Mouse (Mus musculus): ENCODE measurements around the gene Dll3. TPM values are rescaled to one million over a fixed set of nuclear protein-coding genes. Genes with fewer than 3 reads are reported as not detected.

Dll3 gene
- polyA plus RNA-seq, 1 experiment from 2014 or later: 82.2 TPM

GRCm38 (mm10) chr7:28298837-28299625 lies 3.0 kb downstream of the Dll3 start:
- WGBS: 16% methylated on average over 43 of the region's 43 CpGs
- H3K36me3 ChIP-seq: no peaks in the 10 kb centered on the region
- H3K27me3 ChIP-seq (replicated peaks): peaks cover 27% of the 10 kb centered on the region
- H3K9me3 ChIP-seq: no peaks in the 10 kb centered on the region
- H3K9ac ChIP-seq: peak overlapping the region; percentile 22; the same call in 1 of the 2 replicates
- peaks cover 45% of the 10 kb centered on the region for H3K4me1 ChIP-seq
- no peak overlapping the region for H3K27ac ChIP-seq
- peak overlapping the region; percentile 72 for H3K4me2 ChIP-seq (replicated peaks)
- H3K4me3 ChIP-seq: peak overlapping the region; percentile 18; the same call in 1 of the 2 replicates
- no peak for ATAC-seq (ENCODE audit: low FRiP score, low read depth)

GRCm38 (mm10) chr7:28294481-28294880 lies 7.6 kb downstream of the Dll3 start:
- Histone ChIP-seq H3K4me1 (peaks cover 44% of the 10 kb centered on the region), H3K36me3 (peaks cover 4% of the 10 kb centered on the region; the same call in 1 of the 2 replicates), H3K9me3 (no peaks in the 10 kb centered on the region), H3K4me3 (peak overlapping the region; percentile 45), H3K4me2 (replicated peaks) (peak overlapping the region; percentile 85), H3K9ac (peak overlapping the region; percentile 56), H3K27ac (no peak overlapping the region), H3K27me3 (replicated peaks) (peaks cover 59% of the 10 kb centered on the region)
- 3% methylated on average over 63 of the region's 63 CpGs for WGBS
- ATAC-seq (ENCODE audit: low FRiP score, low read depth): peak; percentile 23; the same call in 1 of the 2 replicates

GRCm38 (mm10) chr7:28290638-28291590 lies 11.1 kb downstream of the Dll3 start, which contains the start of gene Selenov:
Selenov (minus strand) TSS chr7:28291186.
- Histone ChIP-seq H3K9me3 (no peaks in the 10 kb centered on the region), H3K27ac (no peak within 1 kb of the TSS), H3K4me3 (peak within 1 kb of the TSS; percentile 27), H3K27me3 (replicated peaks) (peaks cover 53% of the 10 kb centered on the region), H3K4me2 (replicated peaks) (peak within 1 kb of the TSS; percentile 60), H3K9ac (peak within 1 kb of the TSS; percentile 44), H3K36me3 (peaks cover 4% of the 10 kb centered on the region; the same call in 1 of the 2 replicates), H3K4me1 (peaks cover 38% of the 10 kb centered on the region)
- peak; percentile 45 for ATAC-seq (ENCODE audit: low FRiP score, low read depth)
- WGBS: under 1% methylated on average over 52 of the region's 52 CpGs

- WGBS: under 1% methylated on average over 16 of the region's 18 CpGs
- H3K27ac ChIP-seq: no peak overlapping the region
- H3K9ac ChIP-seq: peak overlapping the region; percentile 44; the same call in 1 of the 2 replicates
- H3K4me3 ChIP-seq: peak overlapping the region; percentile 27
- peaks cover 34% of the 10 kb centered on the region for H3K4me1 ChIP-seq
- ATAC-seq (ENCODE audit: low FRiP score, low read depth): no peak
- peaks cover 50% of the 10 kb centered on the region for H3K27me3 ChIP-seq (replicated peaks)
- H3K4me2 ChIP-seq (replicated peaks): peak overlapping the region; percentile 60
- H3K36me3 ChIP-seq: peaks cover 4% of the 10 kb centered on the region; the same call in 1 of the 2 replicates
- H3K9me3 ChIP-seq: no peaks in the 10 kb centered on the region
Measured at GRCm38 (mm10) chr7:28290165-28290564, 11.9 kb downstream of the Dll3 start.

GRCm38 (mm10) chr7:28280630-28281029 lies 21.4 kb downstream of the Dll3 start:
- peaks cover 11% of the 10 kb centered on the region for H3K4me1 ChIP-seq
- H3K4me3 ChIP-seq: no peak overlapping the region
- no peak overlapping the region for H3K27ac ChIP-seq
- no peak overlapping the region for H3K9ac ChIP-seq
- no peaks in the 10 kb centered on the region for H3K36me3 ChIP-seq
- 82% methylated on average over 7 of the region's 7 CpGs for WGBS
- H3K9me3 ChIP-seq: no peaks in the 10 kb centered on the region
- no peaks in the 10 kb centered on the region for H3K27me3 ChIP-seq (replicated peaks)
- no peak for ATAC-seq (ENCODE audit: low FRiP score, low read depth)
- H3K4me2 ChIP-seq (replicated peaks): 0 out of 2 replicates have a peak overlapping the region, but pooled peaks have one; percentile 1

GRCm38 (mm10) chr7:28278279-28278652 lies 23.8 kb downstream of the Dll3 start:
- ATAC-seq (ENCODE audit: low FRiP score, low read depth): no peak
- H3K4me1 ChIP-seq: peaks cover 11% of the 10 kb centered on the region
- peak overlapping the region; percentile 65 for H3K4me3 ChIP-seq
- H3K36me3 ChIP-seq: peaks cover 1% of the 10 kb centered on the region; the same call in 1 of the 2 replicates
- H3K27ac ChIP-seq: no peak overlapping the region
- no peaks in the 10 kb centered on the region for H3K27me3 ChIP-seq (replicated peaks)
- H3K9ac ChIP-seq: peak overlapping the region; percentile 81
- WGBS: 85% methylated on average over 7 of the region's 7 CpGs
- no peaks in the 10 kb centered on the region for H3K9me3 ChIP-seq
- peak overlapping the region; percentile 77 for H3K4me2 ChIP-seq (replicated peaks)

GRCm38 (mm10) chr7:28277615-28278278 lies 24.3 kb downstream of the Dll3 start, which contains the start of gene Eid2b:
Eid2b (plus strand) TSS chr7:28277739.
- peaks cover 6% of the 10 kb centered on the region; the same call in 1 of the 2 replicates for H3K36me3 ChIP-seq
- H3K4me2 ChIP-seq (replicated peaks): peak within 1 kb of the TSS; percentile 77
- peaks cover 11% of the 10 kb centered on the region for H3K4me1 ChIP-seq
- H3K9me3 ChIP-seq: no peaks in the 10 kb centered on the region
- WGBS: 3% methylated on average over 68 of the region's 68 CpGs
- H3K9ac ChIP-seq: peak within 1 kb of the TSS; percentile 81
- peak within 1 kb of the TSS; percentile 65 for H3K4me3 ChIP-seq
- H3K27me3 ChIP-seq (replicated peaks): no peaks in the 10 kb centered on the region
- ATAC-seq (ENCODE audit: low FRiP score, low read depth): peak; percentile 77
- H3K27ac ChIP-seq: no peak within 1 kb of the TSS; the same call in 1 of the 2 replicates

- no peaks in the 10 kb centered on the region for H3K9me3 ChIP-seq
- no peak overlapping the region for H3K4me3 ChIP-seq
- no peak overlapping the region for H3K9ac ChIP-seq
- no peaks in the 10 kb centered on the region for H3K27me3 ChIP-seq (replicated peaks)
- peak; percentile 19; the same call in 1 of the 2 replicates for ATAC-seq (ENCODE audit: low FRiP score, low read depth)
- peaks cover 11% of the 10 kb centered on the region for H3K4me1 ChIP-seq
- WGBS: 62% methylated on average over 8 of the region's 8 CpGs
- no peak overlapping the region; the same call in 1 of the 2 replicates for H3K4me2 ChIP-seq (replicated peaks)
- no peak overlapping the region for H3K27ac ChIP-seq
- H3K36me3 ChIP-seq: peaks cover 10% of the 10 kb centered on the region; the same call in 1 of the 2 replicates
Measured at GRCm38 (mm10) chr7:28277237-28277614, 24.8 kb downstream of the Dll3 start.

GRCm38 (mm10) chr7:28271761-28272160 lies 30.3 kb downstream of the Dll3 start:
- H3K9ac ChIP-seq: no peak overlapping the region
- no peaks in the 10 kb centered on the region for H3K27me3 ChIP-seq (replicated peaks)
- peaks cover 7% of the 10 kb centered on the region; the same call in 1 of the 2 replicates for H3K4me1 ChIP-seq
- H3K27ac ChIP-seq: no peak overlapping the region
- peaks cover 28% of the 10 kb centered on the region for H3K36me3 ChIP-seq
- 71% methylated on average over 3 of the region's 3 CpGs for WGBS
- H3K9me3 ChIP-seq: no peaks in the 10 kb centered on the region
- no peak overlapping the region for H3K4me3 ChIP-seq
- ATAC-seq (ENCODE audit: low FRiP score, low read depth): no peak
- no peak overlapping the region for H3K4me2 ChIP-seq (replicated peaks)

- ATAC-seq (ENCODE audit: low FRiP score, low read depth): no peak
- Histone ChIP-seq H3K27me3 (replicated peaks) (no peaks in the 10 kb centered on the region), H3K36me3 (peaks cover 28% of the 10 kb centered on the region), H3K27ac (no peak overlapping the region), H3K9ac (no peak overlapping the region), H3K4me2 (replicated peaks) (peak overlapping the region; percentile 79), H3K4me1 (peaks cover 7% of the 10 kb centered on the region; the same call in 1 of the 2 replicates), H3K4me3 (no peak overlapping the region), H3K9me3 (no peaks in the 10 kb centered on the region)
- WGBS: 94% methylated on average over 12 of the region's 12 CpGs
Measured at GRCm38 (mm10) chr7:28269355-28269754, 32.7 kb downstream of the Dll3 start.

- Histone ChIP-seq H3K4me2 (replicated peaks) (peak overlapping the region; percentile 79), H3K4me3 (peak overlapping the region; percentile 93), H3K27me3 (replicated peaks) (no peaks in the 10 kb centered on the region), H3K4me1 (peaks cover 7% of the 10 kb centered on the region; the same call in 1 of the 2 replicates), H3K36me3 (peaks cover 28% of the 10 kb centered on the region), H3K9me3 (no peaks in the 10 kb centered on the region), H3K27ac (peak overlapping the region; percentile 92; the same call in 1 of the 2 replicates), H3K9ac (peak overlapping the region; percentile 96)
- no peak for ATAC-seq (ENCODE audit: low FRiP score, low read depth)
- 28% methylated on average over 16 of the region's 16 CpGs for whole genome bisulfite sequencing
Measured at GRCm38 (mm10) chr7:28268576-28268975, 33.5 kb downstream of the Dll3 start.

Data from neural tube, embryonic 12.5 days (tissue).